Mouse (Mus musculus) bone marrow, adult 2 months (tissue): ENCODE results near the gene Cd300lf.
A peak's percentile ranks its signal among the peaks of the same experiment; 100 is the strongest.

Experiments used
- CTCF ChIP-seq: fragments of 200-500 bp; IDR thresholded peaks from 2 replicates; pipeline ENCODE4 v1.5.1; 2011; ENCODE audit warnings: low read length, control low read depth; ENCODE audit not compliant: control insufficient read depth, insufficient read depth
- POLR2A ChIP-seq: fragments of 200-500 bp; IDR thresholded peaks from 2 replicates; pipeline ENCODE4 v1.6.1; 2011; ENCODE audit warnings: low read depth, mild to moderate bottlenecking, control low read depth, low read length, borderline replicate concordance; ENCODE audit not compliant: control insufficient read depth

- TF ChIP-seq CTCF (peak; percentile 92), POLR2A (no peak)
Measured at GRCm38 (mm10) chr11:115160883-115161577, 27.2 kb upstream of the Cd300lf start.
